Mouse (Mus musculus): ENCODE measurements at regions not wholly inside any gene's neighbourhood (a gene's known extent, or its start where the extent isn't known, plus 50 kb on each side); places are given as distances from the start of the nearest gene placed in this dataset.
"Not testable (repeated sequence)": the region's sequence is repeated elsewhere in the genome, so short reads cannot be mapped to it uniquely, and the experiment has no call there.

DNA sequence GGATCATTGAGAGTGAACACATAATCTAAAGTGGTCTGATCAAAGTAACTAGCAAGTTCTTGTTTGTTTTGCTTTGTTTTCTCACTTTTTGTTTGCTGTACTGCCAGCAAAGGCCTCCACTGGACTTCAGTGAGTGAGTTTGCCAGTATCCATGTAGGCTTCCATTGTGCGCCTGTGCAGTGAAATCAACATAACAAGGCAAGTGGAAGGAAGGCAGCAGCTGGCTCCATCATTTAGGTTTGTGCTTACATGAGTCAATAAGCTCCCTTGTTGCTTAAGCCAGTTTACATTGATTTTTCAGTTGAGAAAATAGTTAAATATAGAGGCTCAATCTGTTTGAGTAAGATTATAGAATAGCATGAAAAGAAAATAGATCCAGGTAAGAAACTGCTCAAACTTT, 1255.7 kb upstream of the Nudt12 start:
- DNase-seq = no peak

GRCm38 (mm10) chr17:60267247-60268216, 1254.4 kb upstream of the Nudt12 start:
- no peak for DNase-seq

DNA sequence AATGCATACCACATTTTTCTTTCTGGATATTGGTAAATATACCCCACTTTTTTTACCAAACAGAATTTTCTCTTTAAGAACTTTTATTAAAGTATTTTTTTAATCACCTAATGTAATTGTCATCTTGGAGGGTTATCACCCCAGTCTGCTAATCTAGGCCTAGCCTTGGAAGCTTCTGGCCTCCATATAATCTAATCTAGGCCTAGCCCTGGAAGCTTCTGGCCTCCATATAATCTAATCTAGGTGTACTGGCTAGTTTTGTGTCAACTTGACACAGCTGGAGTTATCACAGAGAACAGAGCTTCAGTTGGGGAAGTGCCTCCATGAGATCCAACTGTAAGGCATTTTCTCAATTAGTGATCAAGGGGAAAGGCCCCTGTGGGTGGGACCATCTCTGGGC, 1242.2 kb upstream of the Nudt12 start:
- DNase-seq = not testable (repeated sequence)

DNA sequence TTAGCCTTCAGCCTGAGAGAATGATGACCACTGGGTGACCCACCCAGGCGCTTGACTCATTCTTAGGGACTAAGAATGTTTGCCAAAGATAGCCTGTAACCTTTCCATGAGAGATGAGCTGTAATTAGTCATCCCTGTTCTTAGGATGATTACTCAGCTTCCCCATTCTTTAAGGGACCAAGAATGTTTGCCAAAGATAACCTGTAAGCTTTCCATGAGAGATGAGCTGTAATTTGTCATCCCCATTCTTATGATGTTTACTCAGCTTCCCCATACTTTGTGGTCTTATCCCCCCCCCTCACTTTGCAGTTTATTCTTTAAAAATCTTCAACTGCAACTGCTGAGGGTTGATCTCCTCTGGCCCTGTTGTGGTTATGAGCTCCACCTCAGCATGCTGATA, 1236.8 kb upstream of the Nudt12 start:
- no peak for DNase-seq

- DNase-seq = no peak
These were observed 1221.3 kb upstream of the Nudt12 start for GRCm38 (mm10) chr17:60234519-60234918.

DNA sequence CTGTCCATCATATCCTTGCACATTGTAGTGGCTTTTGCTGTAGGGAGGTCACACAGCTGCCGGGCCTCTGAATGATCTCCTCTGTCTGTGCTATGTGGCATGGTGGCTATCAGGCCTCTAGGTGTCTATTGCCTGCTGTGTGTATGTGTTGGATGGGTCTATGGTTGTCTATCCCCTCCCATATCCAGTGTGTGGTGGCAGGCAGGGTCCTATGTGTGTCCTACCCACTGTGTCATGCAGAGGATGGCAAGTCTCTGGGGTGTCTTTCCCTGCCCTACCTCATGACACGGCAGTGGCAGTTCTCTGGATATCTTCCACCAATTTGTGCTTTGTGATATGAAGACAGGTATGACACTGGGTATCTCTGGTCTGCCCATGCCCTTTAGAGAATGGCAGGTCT, 1183.8 kb upstream of the Nudt12 start:
- no peak for DNase-seq

GRCm38 (mm10) chr17:60181241-60181640, 1168.1 kb upstream of the Nudt12 start:
- DNase-seq = no peak

DNA sequence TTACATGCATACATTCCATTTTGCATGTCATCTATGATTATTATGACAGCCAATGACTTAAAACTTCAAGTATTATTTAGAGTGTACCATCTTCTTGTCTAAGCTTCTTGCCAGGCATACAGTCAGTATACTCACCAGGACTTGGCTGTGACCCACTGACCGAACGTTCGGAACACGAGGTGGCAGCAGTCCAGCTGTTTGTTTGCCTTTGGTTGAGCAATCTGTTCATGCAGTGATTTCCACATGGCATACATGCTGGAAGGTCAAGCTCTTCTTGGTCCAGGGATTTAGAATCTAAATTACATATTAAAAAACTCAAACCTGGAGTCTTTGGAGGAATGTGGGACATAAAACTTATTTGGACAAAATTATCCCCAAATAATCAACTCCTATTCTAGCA, 1167.5 kb upstream of the Nudt12 start:
- peak; percentile 63 for DNase-seq

GRCm38 (mm10) chr17:60165592-60165991, 1152.4 kb upstream of the Nudt12 start:
- no peak for DNase-seq

DNA sequence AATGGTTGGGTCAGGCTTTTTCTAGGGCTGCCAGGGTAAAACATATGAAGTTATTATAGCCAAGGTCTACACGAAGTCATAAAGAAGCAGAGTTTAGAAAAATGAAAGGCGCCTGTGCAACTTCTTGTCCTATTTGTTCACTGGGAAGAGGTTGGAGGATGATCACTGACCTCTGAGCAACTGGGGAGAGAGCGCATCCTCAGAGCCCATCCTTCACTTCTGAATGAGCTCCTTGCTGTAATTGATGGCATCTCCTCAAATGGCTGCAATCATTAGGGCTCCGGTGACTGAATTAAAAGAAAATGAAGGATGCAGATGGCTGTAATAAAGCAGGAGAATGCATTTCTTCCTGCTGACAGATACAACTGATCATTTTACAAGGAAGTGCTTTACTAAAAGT, 1117.4 kb upstream of the Nudt12 start:
- DNase-seq = no peak

- DNase-seq = no peak
These were observed 1085.6 kb upstream of the Nudt12 start for GRCm38 (mm10) chr17:60098763-60099162.
